Mouse (Mus musculus) MEL (cell line): Measurements from ENCODE around the gene Smndc1. TPM values are rescaled to one million over a fixed set of nuclear protein-coding genes. Genes with fewer than 3 reads are reported as not detected.
A peak's percentile ranks its signal among the peaks of the same experiment; 100 is the strongest.

Experiments
- DNase-seq: peaks from one replicate; pipeline ENCODE4 v3.0.0; 2011; ENCODE audit warnings: low read depth, low spot score
- H3K27ac ChIP-seq: 2 replicates; pipeline ENCODE4 v1.5.1; 2012; ENCODE audit warnings: low read depth, mild to moderate bottlenecking, control low read depth, low read length, moderate library complexity; ENCODE audit not compliant: control insufficient read depth
- H3K27me3 ChIP-seq, 2 experiments: fragments of 150-350 bp in 1 of 2; sonication (generic) in 1 of 2; 2 replicates each; pipeline ENCODE4 v1.6.1; 2012; ENCODE audit warnings: low read length in 2 of 2, mild to moderate bottlenecking in 2 of 2, improper control_type of control experiment in 1 of 2, moderate library complexity in 1 of 2; ENCODE audit not compliant: insufficient read depth in 2 of 2, control insufficient read depth in 1 of 2
- H3K36me3 ChIP-seq, 2 experiments: 2 replicates each; pipeline ENCODE4 v1.6.1; 2012 to 2014; ENCODE audit warnings: low read length in 2 of 2, improper control_type of control experiment in 1 of 2, inconsistent platforms in 1 of 2, mild to moderate bottlenecking in 1 of 2; ENCODE audit not compliant: insufficient read depth in 2 of 2, control insufficient read depth in 1 of 2
- H3K4me1 ChIP-seq, 2 experiments: fragments of 150-350 bp in 1 of 2; sonication (generic) in 1 of 2; 2 replicates each; pipeline ENCODE4 v1.6.1; 2012; ENCODE audit warnings: low read length in 2 of 2, improper control_type of control experiment in 1 of 2, mild to moderate bottlenecking in 1 of 2; ENCODE audit not compliant: insufficient read depth in 2 of 2, control insufficient read depth in 1 of 2
- H3K4me3 ChIP-seq, 2 experiments: fragments of 150-350 bp in 1 of 2; sonication (generic) in 1 of 2; 2 replicates each; pipeline ENCODE4 v1.5.1; 2012; ENCODE audit warnings: low read depth in 2 of 2, low read length in 2 of 2, mild to moderate bottlenecking in 2 of 2, moderate library complexity in 2 of 2, control low read depth in 1 of 2, improper control_type of control experiment in 1 of 2; ENCODE audit not compliant: control insufficient read depth in 1 of 2, insufficient read depth in 1 of 2
- H3K79me2 ChIP-seq: 2 replicates; pipeline ENCODE4 v1.6.1; 2012; ENCODE audit warnings: mild to moderate bottlenecking, low read length, moderate library complexity; ENCODE audit not compliant: control insufficient read depth, poor library complexity, insufficient read depth
- H3K9ac ChIP-seq: 2 replicates; pipeline ENCODE4 v1.6.1; 2012; ENCODE audit warnings: low read depth, mild to moderate bottlenecking, control low read depth, low read length, moderate library complexity; ENCODE audit not compliant: control insufficient read depth, poor library complexity, severe bottlenecking
- H3K9me3 ChIP-seq: fragments of 150-350 bp; sonication (generic); replicated peaks from 2 replicates; pipeline ENCODE4 v1.6.1; 2012; ENCODE audit warnings: mild to moderate bottlenecking, low read length, improper control_type of control experiment, moderate library complexity; ENCODE audit not compliant: insufficient read depth
- BHLHE40 ChIP-seq: IDR thresholded peaks from 2 replicates; pipeline ENCODE4 v1.6.1; 2012; ENCODE audit warnings: low read depth, mild to moderate bottlenecking, inconsistent platforms, low read length, improper control_type of control experiment, borderline replicate concordance
- CHD2 ChIP-seq: IDR thresholded peaks from 2 replicates; pipeline ENCODE4 v1.6.1; 2011; ENCODE audit warnings: low read length, improper control_type of control experiment
- CTCF ChIP-seq, 3 experiments: IDR thresholded peaks in 2 of 3; conservative IDR thresholded peaks in 1 of 3; 2 replicates each; pipeline ENCODE4 v1.5.1; 2011 to 2012; ENCODE audit warnings: low read length in 3 of 3, low read depth in 2 of 3, mild to moderate bottlenecking in 2 of 3, improper control_type of control experiment in 1 of 3, inconsistent platforms in 1 of 3, mixed read lengths in 1 of 3, moderate library complexity in 1 of 3; ENCODE audit not compliant: control insufficient read depth in 1 of 3, insufficient read depth in 1 of 3, poor library complexity in 1 of 3, severe bottlenecking in 1 of 3
- E2F4 ChIP-seq: IDR thresholded peaks from 2 replicates; pipeline ENCODE4 v1.6.1; 2011; ENCODE audit warnings: low read depth, low read length, improper control_type of control experiment, borderline replicate concordance
- EP300 ChIP-seq, 2 experiments: IDR thresholded peaks; 2 replicates each; pipeline ENCODE4 v1.6.1; 2011; ENCODE audit warnings: improper control_type of control experiment in 2 of 2, low read length in 2 of 2, low read depth in 1 of 2, mild to moderate bottlenecking in 1 of 2
- GABPA ChIP-seq: IDR thresholded peaks from 2 replicates; pipeline ENCODE4 v1.6.1; 2012; ENCODE audit warnings: low read depth, mild to moderate bottlenecking, inconsistent platforms, low read length, improper control_type of control experiment, moderate library complexity
- JUND ChIP-seq: IDR thresholded peaks from 2 replicates; pipeline ENCODE4 v1.6.1; 2011; ENCODE audit warnings: low read depth, mild to moderate bottlenecking, improper control_type of control experiment, low read length
- MAFK ChIP-seq: IDR thresholded peaks from 2 replicates; pipeline ENCODE4 v1.6.1; 2011; ENCODE audit warnings: low read depth, mild to moderate bottlenecking, low read length, improper control_type of control experiment, borderline replicate concordance
- MAX ChIP-seq: IDR thresholded peaks from 2 replicates; pipeline ENCODE4 v1.6.1; 2011; ENCODE audit warnings: low read length, improper control_type of control experiment
- MAZ ChIP-seq: IDR thresholded peaks from 2 replicates; pipeline ENCODE4 v1.6.1; 2012; ENCODE audit warnings: low read depth, mild to moderate bottlenecking, inconsistent platforms, low read length, improper control_type of control experiment
- MYB ChIP-seq: IDR thresholded peaks from 2 replicates; pipeline ENCODE4 v1.6.1; 2011; ENCODE audit warnings: mild to moderate bottlenecking, low read depth, low read length, improper control_type of control experiment
- POLR2A ChIP-seq, 2 experiments: IDR thresholded peaks; 2 replicates each; pipeline ENCODE4 v1.6.1; 2011 to 2012; ENCODE audit warnings: low read length in 2 of 2, mild to moderate bottlenecking in 2 of 2, control low read depth in 1 of 2, improper control_type of control experiment in 1 of 2, low read depth in 1 of 2, moderate library complexity in 1 of 2; ENCODE audit not compliant: control insufficient read depth in 1 of 2, insufficient read depth in 1 of 2, poor library complexity in 1 of 2
- POLR2AphosphoS2 ChIP-seq: IDR thresholded peaks from 2 replicates; pipeline ENCODE4 v1.6.1; 2011; ENCODE audit warnings: low read length, improper control_type of control experiment
- POLR2AphosphoS5 ChIP-seq: IDR thresholded peaks from 2 replicates; pipeline ENCODE4 v1.6.1; 2012; ENCODE audit warnings: low read depth, borderline replicate concordance, mild to moderate bottlenecking, inconsistent platforms, low read length, moderate library complexity, mixed read lengths
- RAD21 ChIP-seq: IDR thresholded peaks from 2 replicates; pipeline ENCODE4 v1.6.1; 2011; ENCODE audit warnings: mild to moderate bottlenecking, low read depth, low read length, improper control_type of control experiment
- RCOR1 ChIP-seq: IDR thresholded peaks from 2 replicates; pipeline ENCODE4 v1.6.1; 2012; ENCODE audit warnings: low read depth, mild to moderate bottlenecking, inconsistent platforms, low read length, improper control_type of control experiment
- SIN3A ChIP-seq: IDR thresholded peaks from 2 replicates; pipeline ENCODE4 v1.6.1; 2012; ENCODE audit warnings: low read length, improper control_type of control experiment, inconsistent platforms
- TBP ChIP-seq: IDR thresholded peaks from 2 replicates; pipeline ENCODE4 v1.8.0; 2011; ENCODE audit warnings: low read depth, low read length, improper control_type of control experiment
- TCF12 ChIP-seq: IDR thresholded peaks from 2 replicates; pipeline ENCODE4 v1.6.1; 2014; ENCODE audit warnings: low read depth, mild to moderate bottlenecking, inconsistent platforms, low read length, improper control_type of control experiment, moderate library complexity
- UBTF ChIP-seq: IDR thresholded peaks from 2 replicates; pipeline ENCODE4 v1.6.1; 2012; ENCODE audit warnings: low read depth, mild to moderate bottlenecking, inconsistent platforms, low read length, improper control_type of control experiment, moderate library complexity, borderline replicate concordance; ENCODE audit not compliant: insufficient read depth
- USF1 ChIP-seq: IDR thresholded peaks from 2 replicates; pipeline ENCODE4 v1.6.1; 2014; ENCODE audit warnings: low read depth, mild to moderate bottlenecking, inconsistent platforms, low read length, improper control_type of control experiment, moderate library complexity
- ZC3H11A ChIP-seq: IDR thresholded peaks from 2 replicates; pipeline ENCODE4 v1.6.1; 2012; ENCODE audit warnings: low read depth, mild to moderate bottlenecking, inconsistent platforms, low read length, improper control_type of control experiment
- ZMIZ1 ChIP-seq: IDR thresholded peaks from 2 replicates; pipeline ENCODE4 v1.6.1; 2012; ENCODE audit warnings: low read depth, mild to moderate bottlenecking, inconsistent platforms, low read length, improper control_type of control experiment, moderate library complexity
- polyA plus RNA-seq, 2 experiments: library from polyadenylated mRNA; stranded (reverse) in 1 of 2; unstranded in 1 of 2; fragments of >175 nt in 1 of 2; fragments of >200 nt in 1 of 2; gene quantifications; 2 replicates each; pipeline versions ENCODE4 v1.2.1 to v1.2.4; 2012; ENCODE audit warnings: low replicate concordance in 2 of 2, low read depth in 1 of 2; ENCODE audit not compliant: insufficient read length in 2 of 2, insufficient read depth in 1 of 2, missing spikeins in 1 of 2
- total RNA-seq: library from RNA; depleted of rRNA; stranded (reverse); fragments of 300-350 nt; gene quantifications from 2 replicates; pipeline ENCODE4 v1.2.3, GENCODE M21; 2012

Smndc1 gene
- total and polyA plus RNA-seq, 3 experiments, result 27.5 to 166 (median 114) TPM

GRCm38 (mm10) chr19:53390495-53391007 is at the start of gene Smndc1 (continued):
- no peak for TF ChIP-seq JUND
- no peak for TF ChIP-seq E2F4
- peak; percentile 97 for TF ChIP-seq CHD2

GRCm38 (mm10) chr19:53439340-53439739 is 49.0 kb upstream of the Smndc1 start:
- no peaks in the 10 kb centered on the region for H3K79me2 ChIP-seq
- no peak overlapping the region for H3K4me3 ChIP-seq
- no peak for DNase-seq
- H3K4me1 ChIP-seq, result no peaks in the 10 kb centered on the region
- peaks cover 11 to 15% of the 10 kb centered on the region in 2 experiments for H3K27me3 ChIP-seq
- no peaks in the 10 kb centered on the region for H3K36me3 ChIP-seq
- no peak overlapping the region for H3K27ac ChIP-seq
- H3K9ac ChIP-seq, result no peak overlapping the region
- no peaks in the 10 kb centered on the region for H3K9me3 ChIP-seq
- no peak for TF ChIP-seq CTCF (IDR thresholded peaks at IDR 0.05 in 2 of 3, conservative IDR thresholded peaks at IDR 0.05 in 1 of 3; ENCODE audit: control insufficient read depth in 1 of 3, insufficient read depth in 1 of 3, low read depth in 2 of 3, low read length in 3 of 3, poor library complexity in 1 of 3, severe bottlenecking in 1 of 3)
- no peak for TF ChIP-seq SIN3A
- no peak for TF ChIP-seq POLR2AphosphoS2
- TF ChIP-seq BHLHE40, result no peak
- TF ChIP-seq RCOR1, result no peak
- no peak for TF ChIP-seq ZC3H11A
- no peak for TF ChIP-seq MYB
- no peak for TF ChIP-seq POLR2A (IDR thresholded peaks at IDR 0.05; ENCODE audit: control insufficient read depth in 1 of 2, insufficient read depth in 1 of 2, low read depth in 1 of 2, low read length in 2 of 2, poor library complexity in 1 of 2)
- no peak for TF ChIP-seq MAFK
- TF ChIP-seq USF1, result no peak
- no peak for TF ChIP-seq MAX
- TF ChIP-seq EP300 (IDR thresholded peaks at IDR 0.05; ENCODE audit: low read depth in 1 of 2, low read length in 2 of 2), result no peak
- TF ChIP-seq E2F4, result no peak
- no peak for TF ChIP-seq TBP
- TF ChIP-seq ZMIZ1, result no peak
- TF ChIP-seq UBTF, result no peak

GRCm38 (mm10) chr19:53437991-53438390 is 47.6 kb upstream of the Smndc1 start:
- no peaks in the 10 kb centered on the region for H3K9me3 ChIP-seq
- H3K27me3 ChIP-seq, result peaks cover 9 to 12% of the 10 kb centered on the region in 2 experiments
- H3K79me2 ChIP-seq, result no peaks in the 10 kb centered on the region
- no peak for TF ChIP-seq MAZ
- no peak for TF ChIP-seq GABPA
- TF ChIP-seq RAD21, result no peak
- TF ChIP-seq TCF12, result no peak
- no peak for TF ChIP-seq POLR2AphosphoS5
- no peak for TF ChIP-seq TBP
- TF ChIP-seq POLR2A (IDR thresholded peaks at IDR 0.05; ENCODE audit: control insufficient read depth in 1 of 2, insufficient read depth in 1 of 2, low read depth in 1 of 2, low read length in 2 of 2, poor library complexity in 1 of 2), result no peak
- TF ChIP-seq, all 39 proteins: peak for 0
- Histone ChIP-seq H3K36me3 (no peaks in the 10 kb centered on the region), H3K27ac (no peak overlapping the region), H3K9ac (no peak overlapping the region), H3K4me3 (no peak overlapping the region), H3K4me1 (no peaks in the 10 kb centered on the region)
- no peak for DNase-seq
